Mouse (Mus musculus) lung, postnatal 4 days (tissue): Measurements from ENCODE around the gene Pdia2.
A peak's percentile ranks its signal among the peaks of the same experiment; 100 is the strongest.

Experiments
- DNase-seq, 2 experiments: peaks; one replicate each; pipeline ENCODE4 v3.0.0; 2021

Pdia2 gene

GRCm38 (mm10) chr17:26198892-26199291, at the start of gene Pdia2:
TSS of gene Pdia2 (minus strand) at chr17:26199087.
- no peak for DNase-seq

DNA sequence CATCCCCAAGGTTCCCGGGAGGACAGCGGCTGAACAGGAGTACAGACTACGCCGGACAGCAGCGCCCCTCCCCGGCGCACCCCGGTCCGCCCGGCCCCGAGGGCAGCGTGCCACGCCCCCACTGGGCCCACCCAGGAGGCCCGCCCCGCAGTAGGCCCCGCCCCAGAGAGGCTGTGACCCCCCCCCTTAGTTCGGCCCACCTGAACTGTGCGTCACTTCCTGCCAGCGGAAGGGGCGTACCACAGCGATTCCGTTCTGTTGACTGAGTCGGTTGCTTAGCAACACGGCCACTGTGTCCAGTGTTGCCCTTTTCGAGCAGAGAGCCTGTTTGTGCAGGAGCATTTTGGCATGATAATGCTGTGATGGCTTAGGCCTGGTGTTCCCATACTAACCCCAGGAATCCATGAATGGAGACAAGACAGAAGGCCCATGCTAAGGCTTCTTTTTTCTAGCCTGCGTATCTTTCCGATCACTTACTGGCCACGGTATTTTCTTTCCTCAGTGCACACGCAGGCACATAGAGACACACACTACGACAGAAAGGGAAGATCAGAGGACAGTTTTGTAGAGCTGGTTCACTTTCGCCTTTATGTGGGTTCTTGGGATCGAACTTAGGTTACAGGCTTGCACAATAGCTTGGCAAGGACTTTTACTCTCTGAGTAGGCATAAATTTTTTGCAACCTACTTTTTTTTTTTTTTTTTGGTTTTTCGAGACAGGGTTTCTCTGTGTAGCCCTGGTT, 45.4 kb upstream of the Pdia2 start, which contains the start of gene Fam234a:
Gene Fam234a, minus strand, starts transcription at position 142 of the 741 bp plus-strand sequence.
- DNase-seq: peak; percentile 95 to 96

DNA sequence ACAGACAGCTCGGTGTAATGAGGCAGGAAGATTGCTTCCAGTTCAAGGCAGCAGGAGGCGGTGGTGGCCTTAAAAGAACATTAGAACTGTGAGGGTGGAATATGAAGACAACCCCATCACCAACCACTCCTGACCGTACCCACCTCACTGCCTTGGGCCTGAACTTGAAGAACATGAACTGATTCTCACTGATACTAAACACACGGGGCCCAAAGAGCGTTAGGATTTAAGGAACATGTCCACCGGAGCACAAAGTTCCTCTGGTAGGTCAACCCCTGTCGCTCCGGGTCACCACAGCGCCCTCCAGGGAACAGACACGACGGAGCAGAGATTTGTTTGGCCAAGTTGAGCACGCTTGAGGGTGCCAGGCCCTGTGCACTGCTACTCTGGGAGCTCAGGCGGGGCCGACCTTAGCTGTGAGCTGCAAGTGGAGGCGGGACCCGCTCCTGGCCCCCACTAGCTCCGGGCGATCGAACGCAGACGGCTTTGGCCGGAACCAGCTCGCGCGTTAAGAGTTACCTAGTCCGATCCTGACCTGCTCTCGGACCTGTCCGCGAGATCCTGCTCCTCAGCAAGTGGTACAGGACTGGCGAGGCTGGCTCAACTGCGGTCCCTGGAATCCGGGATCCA, 44.7 kb upstream of the Pdia2 start:
- DNase-seq: peak; percentile 83 to 85

- no peak for DNase-seq
Observed at GRCm38 (mm10) chr17:26240990-26241389, 42.1 kb upstream of the Pdia2 start.

GRCm38 (mm10) chr17:26240120-26240790, 41.4 kb upstream of the Pdia2 start:
- DNase-seq: no peak

- DNase-seq: no peak
Observed at GRCm38 (mm10) chr17:26239551-26239950, 40.7 kb upstream of the Pdia2 start.

DNA sequence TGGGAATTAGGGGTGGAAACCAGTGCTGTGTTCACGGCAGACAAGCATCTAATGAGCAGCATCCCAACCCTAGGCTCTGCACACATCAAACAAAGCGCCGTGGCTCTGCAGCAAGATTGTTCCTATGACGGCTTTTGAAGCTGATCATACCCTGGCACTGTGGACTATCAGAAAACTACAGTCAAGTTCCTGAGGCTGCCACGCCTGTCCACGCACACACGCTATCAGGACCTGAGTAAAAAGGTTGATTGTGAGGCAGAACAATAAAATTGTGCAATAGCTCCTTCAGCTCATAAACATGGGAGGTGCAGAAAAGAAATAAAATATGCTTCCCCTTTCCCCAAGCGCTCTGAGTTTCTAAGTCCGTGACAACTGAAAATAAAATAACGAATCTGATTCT, 38.8 kb upstream of the Pdia2 start:
- DNase-seq: no peak

DNA sequence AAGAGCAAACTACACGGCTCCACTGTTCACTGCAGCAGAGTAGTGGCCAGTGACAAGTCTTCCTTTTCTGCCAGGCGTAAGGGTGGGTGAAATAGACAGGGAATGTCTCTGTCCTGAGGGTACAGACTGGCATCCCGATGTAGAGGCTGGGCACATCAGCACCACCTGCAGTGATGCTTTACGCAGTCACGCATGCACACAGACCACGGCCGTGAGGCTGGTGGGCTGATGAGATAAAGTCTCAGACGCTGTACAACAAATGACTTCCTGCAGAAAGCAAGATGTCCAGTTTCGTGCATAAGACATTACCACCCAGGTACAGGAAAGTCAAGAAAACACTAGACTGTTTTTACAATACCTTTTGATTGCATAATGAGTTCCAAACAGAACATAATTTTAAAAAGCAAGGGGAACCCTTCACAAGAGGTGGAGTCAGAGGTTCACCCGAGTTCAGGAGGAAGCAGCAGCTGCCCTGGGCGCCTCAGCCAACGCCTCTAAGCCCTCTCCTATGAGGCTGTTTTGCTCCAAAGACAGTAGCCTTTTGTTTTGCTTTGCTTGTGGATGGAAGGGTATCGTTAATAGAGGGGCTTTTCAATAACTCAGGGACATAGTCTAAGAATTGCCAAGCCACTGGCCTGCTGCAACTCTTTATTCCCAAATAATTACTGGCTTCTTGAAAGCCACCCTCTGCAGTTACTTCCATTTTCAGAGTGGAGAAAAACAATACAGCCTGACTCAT, 36.4 kb upstream of the Pdia2 start:
- no peak for DNase-seq

DNA sequence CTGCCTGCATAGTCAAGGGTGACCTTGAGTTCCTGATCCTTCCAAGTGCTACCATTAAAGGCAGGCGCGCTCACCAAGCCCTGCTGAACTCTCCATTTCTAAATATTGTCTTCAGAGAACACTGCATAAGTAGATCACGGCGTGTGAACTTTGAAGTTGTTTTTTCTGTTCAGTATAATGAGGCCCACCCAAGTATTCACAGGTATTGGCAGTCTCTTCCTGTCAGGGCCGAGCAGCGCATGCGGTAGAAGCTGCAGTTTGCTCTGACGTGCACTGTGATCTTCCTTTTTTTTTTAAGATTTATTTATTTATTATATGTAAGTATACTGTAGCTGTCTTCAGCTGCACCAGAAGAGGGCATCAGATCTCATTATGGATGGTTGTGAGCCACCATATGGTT, 35.5 kb upstream of the Pdia2 start:
- no peak for DNase-seq

DNA sequence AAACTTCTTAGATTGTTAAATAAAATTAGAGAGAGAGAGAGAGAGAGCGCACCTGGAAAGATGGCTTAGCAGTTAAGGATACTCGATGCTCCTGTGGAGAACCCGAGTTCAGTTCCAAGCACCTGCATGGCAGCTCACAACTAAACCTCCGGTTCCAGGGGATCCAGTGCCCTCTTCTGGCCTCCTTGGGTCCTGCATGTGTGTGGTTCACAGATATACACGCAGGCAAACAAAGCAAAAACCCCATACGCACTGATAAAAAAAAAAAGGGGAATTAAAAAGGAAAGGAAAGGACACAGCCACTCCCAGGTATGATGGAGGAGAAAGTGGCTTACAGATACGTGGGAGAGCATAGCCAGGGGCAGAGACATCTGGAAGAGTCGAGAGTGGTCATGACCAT, 34.0 kb upstream of the Pdia2 start:
- no peak for DNase-seq

GRCm38 (mm10) chr17:26231156-26231555, 32.3 kb upstream of the Pdia2 start:
- no peak for DNase-seq

DNA sequence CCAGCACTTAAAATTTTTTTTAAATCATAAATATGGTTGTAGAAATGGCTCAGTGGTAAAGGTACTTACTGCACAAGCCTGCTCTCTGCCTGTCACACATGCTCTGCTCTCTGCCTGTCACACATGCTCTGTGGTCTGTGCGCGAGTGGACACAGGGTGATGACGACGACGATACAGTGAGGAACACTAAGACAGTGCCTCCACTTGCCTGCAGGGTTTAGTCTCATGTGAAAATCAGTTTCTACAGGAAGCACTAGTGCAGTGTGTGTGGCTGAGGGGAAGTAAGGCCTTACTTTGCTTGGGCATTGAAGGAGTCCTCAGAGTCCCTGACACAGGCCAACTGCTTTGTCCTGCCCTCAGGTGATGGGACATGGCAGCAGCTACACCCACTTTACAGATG, 30.9 kb upstream of the Pdia2 start:
- no peak for DNase-seq

GRCm38 (mm10) chr17:26225150-26225549, 26.3 kb upstream of the Pdia2 start:
- DNase-seq: peak; percentile 69 to 86

- DNase-seq: no peak
Observed at GRCm38 (mm10) chr17:26221508-26221907, 22.6 kb upstream of the Pdia2 start.

- DNase-seq: no peak
Observed at GRCm38 (mm10) chr17:26212681-26213080, 13.8 kb upstream of the Pdia2 start.

GRCm38 (mm10) chr17:26212241-26212640, 13.4 kb upstream of the Pdia2 start:
- DNase-seq: no peak

DNA sequence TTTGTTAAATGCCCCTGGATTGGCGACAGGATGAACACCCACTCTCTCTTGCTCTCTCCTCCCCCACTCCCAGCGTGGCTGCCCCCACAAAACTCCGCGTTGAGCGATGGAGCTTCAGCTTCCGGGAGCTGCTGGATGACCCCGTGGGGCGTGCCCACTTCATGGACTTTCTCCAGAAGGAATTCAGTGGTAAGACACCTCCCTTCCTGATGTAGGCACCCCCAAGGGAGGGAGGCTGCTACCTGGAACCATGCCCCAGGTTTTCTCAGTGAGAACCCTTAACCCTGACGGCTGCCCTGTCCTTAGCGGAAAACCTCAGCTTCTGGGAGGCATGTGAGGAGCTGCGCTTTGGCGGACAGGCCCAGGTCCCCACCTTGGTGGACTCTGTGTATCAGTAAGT, 8.8 kb upstream of the Pdia2 start, which contains the start of gene Arhgdig:
Gene Arhgdig, minus strand, starts transcription at position 101 of the 400 bp plus-strand sequence.
- DNase-seq: no peak

DNA sequence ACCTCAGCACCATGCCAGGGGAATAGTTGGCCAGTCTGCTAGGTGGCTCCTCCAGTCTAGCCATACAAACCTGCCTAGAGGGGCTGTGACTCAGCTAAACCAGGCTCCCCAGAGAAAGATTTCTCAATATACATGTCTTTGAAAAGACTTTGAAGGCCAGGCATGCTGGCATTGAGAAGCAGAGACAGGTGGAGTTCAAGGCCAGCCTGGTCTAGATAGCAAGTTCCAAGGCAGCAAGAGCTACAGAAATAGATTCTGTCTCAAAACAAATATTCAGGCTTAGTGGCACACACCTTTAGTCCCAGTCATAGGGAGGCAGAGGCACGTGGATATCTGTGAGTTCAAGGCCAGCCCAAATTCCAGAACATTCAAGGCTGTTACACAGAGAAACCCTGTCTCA, 7.5 kb upstream of the Pdia2 start:
- DNase-seq: no peak

GRCm38 (mm10) chr17:26204766-26205165, 5.9 kb upstream of the Pdia2 start:
- no peak for DNase-seq

- peak; percentile 43 to 44 for DNase-seq
Observed at GRCm38 (mm10) chr17:26203321-26203811, 4.5 kb upstream of the Pdia2 start.

DNA sequence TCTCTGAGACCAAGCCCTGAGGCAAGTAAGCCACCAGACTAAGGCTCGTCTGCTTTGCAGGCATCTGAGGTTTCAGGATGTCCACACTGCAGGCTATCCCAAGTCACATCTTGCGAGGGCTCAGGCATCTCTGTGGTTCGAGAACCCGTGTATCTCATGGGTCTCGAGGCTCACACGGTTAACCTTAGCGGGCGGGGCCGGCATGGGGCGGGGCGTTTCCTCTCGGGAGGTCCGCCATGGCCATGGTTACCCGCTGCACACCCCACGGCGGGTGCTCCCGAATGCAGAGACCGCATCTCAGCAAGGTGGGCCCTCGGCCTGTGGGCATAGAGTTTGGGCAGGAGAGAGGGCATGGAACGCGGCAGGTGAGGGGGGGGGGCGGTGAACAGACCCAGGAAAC, 3.9 kb upstream of the Pdia2 start, which contains the start of gene Rgs11:
Gene Rgs11, plus strand, starts transcription at position 215 of the 400 bp plus-strand sequence.
- DNase-seq: peak in 1 of 2 experiments; percentile 45

DNA sequence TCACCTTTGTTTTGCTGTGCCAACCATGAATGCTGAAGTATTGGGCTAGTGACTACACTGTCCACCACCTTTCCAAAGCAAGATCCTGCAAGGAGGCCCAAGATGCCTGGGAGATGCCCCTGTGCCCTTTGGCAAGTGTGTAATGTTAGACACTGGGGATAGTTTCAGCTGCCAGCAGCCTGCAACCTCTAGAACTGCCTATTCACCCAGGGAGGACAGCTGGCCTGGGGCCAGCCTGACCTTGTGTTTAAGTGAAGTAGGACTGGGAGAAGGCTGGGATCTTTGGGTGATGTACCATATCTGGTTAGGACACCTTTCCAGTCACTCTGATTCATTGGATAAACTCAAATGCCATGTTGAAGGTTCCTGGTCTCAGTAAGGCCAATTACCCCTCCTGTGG, 3.1 kb upstream of the Pdia2 start:
- DNase-seq: no peak
